Mouse (Mus musculus): ENCODE data around the gene H60b. TPM values are rescaled to one million over a fixed set of nuclear protein-coding genes. Genes with fewer than 3 reads are reported as not detected.
"Not testable (repeated sequence)": the region's sequence is repeated elsewhere in the genome, so short reads cannot be mapped to it uniquely, and the experiment has no call there.

The H60b gene
- total RNA-seq, 2 experiments from 2014 or later = not detected

- DNase-seq; intact Hi-C loops (cut with DNase I): not testable (repeated sequence)
Measured at GRCm38 (mm10) chr10:22270879-22271786, 112.7 kb downstream of the H60b start.

- intact Hi-C loops (cut with DNase I); DNase-seq: not testable (repeated sequence)
Measured at GRCm38 (mm10) chr10:22272914-22273683, 114.7 kb downstream of the H60b start.

GRCm38 (mm10) chr10:22273684-22274305, 115.4 kb downstream of the H60b start:
- intact Hi-C loops (cut with DNase I) = no loop called here
- DNase-seq = no peak

GRCm38 (mm10) chr10:22274445-22275057, 116.2 kb downstream of the H60b start:
- no peak for DNase-seq
- intact Hi-C loops (cut with DNase I) = no loop called here

GRCm38 (mm10) chr10:22278468-22278867, 120.1 kb downstream of the H60b start:
- DNase-seq; intact Hi-C loops (cut with DNase I): not testable (repeated sequence)

GRCm38 (mm10) chr10:22282816-22283215, 124.4 kb downstream of the H60b start:
- intact Hi-C loops (cut with DNase I) = no loop called here
- DNase-seq = no peak

GRCm38 (mm10) chr10:22295676-22296075, 137.3 kb downstream of the H60b start:
- DNase-seq = no peak
- intact Hi-C loops (cut with DNase I) = no loop called here

GRCm38 (mm10) chr10:22297033-22297762, 138.8 kb downstream of the H60b start:
- intact Hi-C loops (cut with DNase I) = no loop called here
- no peak for DNase-seq

- DNase-seq = no peak
- intact Hi-C loops (cut with DNase I) = no loop called here
Measured at GRCm38 (mm10) chr10:22297766-22298461, 139.5 kb downstream of the H60b start.

- intact Hi-C loops (cut with DNase I) = no loop called here
- DNase-seq = no peak
Measured at GRCm38 (mm10) chr10:22299324-22299723, 140.9 kb downstream of the H60b start.

GRCm38 (mm10) chr10:22301641-22302040, 143.3 kb downstream of the H60b start:
- DNase-seq = no peak
- intact Hi-C loops (cut with DNase I) = no loop called here

- no peak for DNase-seq
- intact Hi-C loops (cut with DNase I) = no loop called here
Measured at GRCm38 (mm10) chr10:22302344-22303057, 144.1 kb downstream of the H60b start.

- DNase-seq = no peak
- intact Hi-C loops (cut with DNase I) = no loop called here
Measured at GRCm38 (mm10) chr10:22303736-22304135, 145.3 kb downstream of the H60b start.

GRCm38 (mm10) chr10:22305801-22306200, 147.4 kb downstream of the H60b start:
- intact Hi-C loops (cut with DNase I) = no loop called here
- DNase-seq = no peak

GRCm38 (mm10) chr10:22306452-22306851, 148.1 kb downstream of the H60b start:
- DNase-seq = peak in 1 of 2 experiments; percentile 3

GRCm38 (mm10) chr10:22308221-22308620, 149.8 kb downstream of the H60b start:
- no peak for DNase-seq
- intact Hi-C loops (cut with DNase I) = no loop called here

More at GRCm38 (mm10) chr10:22306452-22306851, 148.1 kb downstream of the H60b start:
- intact Hi-C loops (cut with DNase I) = no loop called here

GRCm38 (mm10) chr10:22322858-22323257, 164.5 kb downstream of the H60b start:
- intact Hi-C loops (cut with DNase I) = no loop called here
- DNase-seq = no peak

Measured in heart, postnatal 36 days (tissue).